Mouse (Mus musculus) ovary, postnatal 36 days (tissue): ENCODE measurements at regions not wholly inside any gene's neighbourhood (a gene's known extent, or its start where the extent isn't known, plus 50 kb on each side); places are given as distances from the start of the nearest gene placed in this dataset.
"Not testable (repeated sequence)": the region's sequence is repeated elsewhere in the genome, so short reads cannot be mapped to it uniquely, and the experiment has no call there.

Source experiments
- DNase-seq: peaks from one replicate; pipeline ENCODE4 v3.0.0; 2022; ENCODE audit warnings: low spot score, mixed read lengths

- peak; percentile 64 for DNase-seq
These were observed 339.2 kb downstream of the Adam3 start for GRCm38 (mm10) chr8:24386462-24386861.

GRCm38 (mm10) chr8:24383963-24384435 is 341.7 kb downstream of the Adam3 start:
- DNase-seq, result no peak

- no peak for DNase-seq
These were observed 342.3 kb downstream of the Adam3 start for GRCm38 (mm10) chr8:24383130-24383962.

- no peak for DNase-seq
These were observed 343.9 kb downstream of the Adam3 start for GRCm38 (mm10) chr8:24381666-24382253.

- DNase-seq, result no peak
These were observed 347.6 kb downstream of the Adam3 start for GRCm38 (mm10) chr8:24378070-24378469.

- DNase-seq, result not testable (repeated sequence)
These were observed 348.8 kb downstream of the Adam3 start for GRCm38 (mm10) chr8:24376846-24377245.

- no peak for DNase-seq
These were observed 351.1 kb downstream of the Adam3 start for GRCm38 (mm10) chr8:24374503-24374902.

GRCm38 (mm10) chr8:24372068-24372467 is 353.6 kb downstream of the Adam3 start:
- no peak for DNase-seq

- no peak for DNase-seq
These were observed 359.7 kb downstream of the Adam3 start for GRCm38 (mm10) chr8:24366000-24366399.

GRCm38 (mm10) chr8:24364685-24365084 is 361.0 kb downstream of the Adam3 start:
- no peak for DNase-seq

GRCm38 (mm10) chr8:24359022-24359600 is 366.5 kb downstream of the Adam3 start:
- DNase-seq, result no peak

GRCm38 (mm10) chr8:24355146-24355545 is 370.5 kb downstream of the Adam3 start:
- no peak for DNase-seq

GRCm38 (mm10) chr8:24353842-24354241 is 371.8 kb downstream of the Adam3 start:
- no peak for DNase-seq

GRCm38 (mm10) chr8:24352322-24352721 is 373.3 kb downstream of the Adam3 start:
- DNase-seq, result no peak

GRCm38 (mm10) chr8:24351760-24352159 is 373.9 kb downstream of the Adam3 start:
- DNase-seq, result peak; percentile 10

GRCm38 (mm10) chr8:24346390-24347113 is 379.1 kb downstream of the Adam3 start:
- no peak for DNase-seq

- DNase-seq, result no peak
These were observed 387.0 kb downstream of the Adam3 start for GRCm38 (mm10) chr8:24338694-24339093.

- DNase-seq, result no peak
These were observed 388.0 kb downstream of the Adam3 start for GRCm38 (mm10) chr8:24337635-24338034.

GRCm38 (mm10) chr8:24335709-24336108 is 389.9 kb downstream of the Adam3 start:
- DNase-seq, result no peak

GRCm38 (mm10) chr8:24333705-24334104 is 391.9 kb downstream of the Adam3 start:
- DNase-seq, result no peak

- no peak for DNase-seq
These were observed 414.8 kb downstream of the Adam3 start for GRCm38 (mm10) chr8:24310893-24311292.

- DNase-seq, result no peak
These were observed 431.1 kb downstream of the Adam3 start for GRCm38 (mm10) chr8:24294565-24294964.
